Mouse (Mus musculus): ENCODE data around the gene Tia1.

The Tia1 gene

DNA sequence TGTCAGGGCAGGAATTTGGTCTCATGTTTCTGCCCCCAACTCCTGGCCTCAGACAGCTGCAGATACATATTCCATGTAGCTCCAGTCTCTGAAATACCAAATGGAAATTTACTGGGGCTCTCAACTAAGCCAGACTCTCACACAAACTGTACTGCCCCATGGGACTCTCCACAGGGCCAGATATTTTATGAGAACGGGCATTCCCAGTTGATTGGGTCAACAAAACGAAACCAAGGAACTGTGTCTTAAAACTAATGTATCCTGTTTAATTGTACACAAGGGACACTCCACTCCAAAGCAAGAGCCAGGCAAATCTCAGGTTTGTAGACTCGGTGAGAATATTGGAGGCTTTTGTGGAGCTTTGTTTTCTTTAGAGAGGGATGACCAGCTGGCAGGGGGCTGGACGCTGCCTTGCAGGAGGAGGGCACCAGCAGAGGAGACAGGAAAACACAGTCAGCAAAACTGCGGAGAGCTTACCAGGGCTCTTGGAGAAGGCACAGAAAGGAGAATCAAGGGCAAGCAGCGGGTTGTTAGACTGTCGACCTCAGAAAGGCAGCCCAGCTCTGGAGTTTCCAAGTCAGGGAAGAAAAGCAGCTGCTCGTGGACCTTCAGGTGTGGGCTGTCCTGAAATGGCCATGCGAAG is 76.3 kb downstream of the Tia1 start:
- ATAC-seq (ENCODE audit: low TSS enrichment) = no peak

DNA sequence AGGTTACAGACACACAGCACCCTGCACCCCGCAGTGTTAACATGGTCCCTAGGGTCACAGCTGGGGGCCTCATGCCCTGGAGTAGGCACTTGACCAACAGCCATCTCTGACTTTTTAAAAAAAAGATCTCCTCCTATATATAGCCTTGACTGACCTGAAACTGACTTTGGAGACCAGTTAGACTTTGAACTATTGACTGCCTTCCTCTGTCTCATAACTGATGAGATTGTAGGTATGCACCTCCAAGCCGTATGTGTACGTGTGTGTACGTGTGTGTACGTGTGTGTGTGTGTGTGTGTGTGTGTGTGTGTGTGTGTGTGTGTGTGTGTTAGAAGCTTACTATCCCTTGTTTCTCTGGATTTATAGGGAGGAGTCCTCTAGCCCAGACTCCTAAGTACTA is 77.9 kb downstream of the Tia1 start:
- no peak for ATAC-seq (ENCODE audit: low TSS enrichment)
